Mouse (Mus musculus) subcutaneous adipose tissue, adult 2 months (tissue): ENCODE results near the gene Ubc. TPM values are rescaled to one million over a fixed set of nuclear protein-coding genes. Genes with fewer than 3 reads are reported as not detected.

Source experiments
- polyA plus RNA-seq: library from polyadenylated mRNA; depleted of rRNA; stranded (reverse); fragments of >200 nt; gene quantifications from 2 replicates; pipeline ENCODE4 v1.2.3, GENCODE M21; 2012; ENCODE audit warnings: low replicate concordance; rRNA removed

Gene Ubc
- 1,193 and 1,924 TPM in 2 replicates for polyA plus RNA-seq

DNA sequence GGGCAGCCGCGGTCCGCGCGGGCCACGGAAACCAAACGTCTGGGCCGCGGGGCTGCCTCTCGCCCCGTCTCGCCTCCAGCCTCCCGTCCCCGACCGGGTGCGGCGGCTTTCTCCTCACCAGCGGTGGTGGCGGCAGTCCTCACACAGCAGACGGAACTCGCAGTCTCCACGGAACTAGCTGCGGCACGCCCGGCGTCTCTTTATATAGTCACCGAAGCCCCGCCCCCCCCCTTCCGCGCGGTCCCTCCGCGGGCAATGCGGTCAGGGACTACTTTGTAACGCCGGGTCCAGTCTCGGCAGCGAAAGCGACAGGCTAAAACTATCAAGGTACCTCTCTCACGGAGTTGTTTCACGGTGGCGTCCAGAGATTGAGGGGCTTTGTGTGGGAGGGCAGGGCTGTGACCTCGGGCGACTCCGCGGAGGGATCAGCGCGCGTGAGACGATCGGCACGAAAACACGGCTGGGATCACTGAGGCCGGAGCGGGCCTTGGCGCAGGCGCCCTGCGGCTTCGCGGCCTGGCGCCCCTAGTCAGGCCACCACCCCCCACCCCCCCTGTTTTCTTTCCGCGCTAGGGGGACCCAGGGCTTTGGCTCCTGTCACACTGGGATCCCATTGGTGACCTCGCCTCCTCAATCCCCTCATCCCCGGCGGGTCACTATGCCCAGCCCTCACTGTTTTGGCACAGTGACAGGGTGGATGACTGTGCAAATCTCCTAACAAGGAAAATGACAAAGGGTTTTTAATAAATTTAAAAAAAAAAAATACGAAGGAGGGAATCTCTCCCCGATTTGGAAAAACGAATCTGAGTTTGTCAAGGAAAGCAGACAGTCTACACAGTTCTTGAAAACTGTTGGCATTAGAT, at the start of gene Ubc:
Gene Ubc, minus strand, starts transcription at position 624 of the 863 bp plus-strand sequence.

DNA sequence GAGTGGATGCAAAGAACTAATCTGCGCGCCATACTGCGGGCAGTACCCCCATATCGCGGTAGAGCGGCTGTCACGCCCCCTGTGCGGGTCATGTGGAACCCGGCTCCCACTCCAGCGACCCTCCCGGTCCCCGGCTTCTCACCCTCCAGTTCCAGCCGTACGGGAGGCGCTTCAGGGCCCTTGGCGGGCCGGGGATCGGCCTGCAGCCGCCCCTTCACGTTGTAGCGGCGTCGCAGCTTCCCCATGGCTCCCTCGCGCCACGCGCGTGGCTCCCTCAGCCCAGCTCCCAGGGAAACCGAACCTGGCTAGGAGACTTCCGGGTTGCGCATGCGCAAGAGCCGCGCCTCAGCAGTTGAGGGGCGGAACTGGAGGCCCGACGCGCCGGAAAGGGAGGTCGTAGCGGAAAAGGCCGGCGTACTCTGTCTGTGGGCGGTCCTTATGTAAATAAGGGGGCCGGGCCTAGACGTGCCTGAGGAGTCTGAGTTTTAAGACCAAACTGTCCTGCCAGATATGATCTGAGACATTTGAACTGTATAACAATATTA, 43.9 kb upstream of the Ubc start, which contains the start of gene Dhx37:
Gene Dhx37, minus strand, starts transcription at position 329 of the 545 bp plus-strand sequence.

DNA sequence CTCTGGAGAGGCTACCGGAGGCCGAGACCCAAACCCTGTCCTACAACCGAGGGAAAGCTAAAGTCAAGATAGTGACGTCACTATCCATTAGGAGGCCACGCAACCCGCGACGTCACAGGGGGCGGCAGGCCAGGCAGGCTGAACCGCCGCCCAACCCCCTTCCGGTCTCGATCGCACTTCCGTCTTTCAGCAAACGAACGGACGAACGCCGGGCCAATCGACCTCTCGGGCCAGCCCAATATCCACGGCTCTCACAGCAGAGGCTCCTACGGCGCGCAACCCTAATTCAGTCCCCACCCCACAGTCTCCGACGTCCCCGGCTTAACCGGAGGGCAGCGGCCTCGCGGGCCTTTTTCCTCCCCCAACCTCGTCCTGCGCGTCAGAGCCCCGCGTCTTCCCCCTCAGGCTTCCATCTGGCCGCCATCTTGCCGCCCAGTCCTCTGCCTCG, 847 bp downstream of the Ubc start, which contains the start of gene Gm10382:
Gene Gm10382, plus strand, starts transcription at position 192 of the 448 bp plus-strand sequence.

DNA sequence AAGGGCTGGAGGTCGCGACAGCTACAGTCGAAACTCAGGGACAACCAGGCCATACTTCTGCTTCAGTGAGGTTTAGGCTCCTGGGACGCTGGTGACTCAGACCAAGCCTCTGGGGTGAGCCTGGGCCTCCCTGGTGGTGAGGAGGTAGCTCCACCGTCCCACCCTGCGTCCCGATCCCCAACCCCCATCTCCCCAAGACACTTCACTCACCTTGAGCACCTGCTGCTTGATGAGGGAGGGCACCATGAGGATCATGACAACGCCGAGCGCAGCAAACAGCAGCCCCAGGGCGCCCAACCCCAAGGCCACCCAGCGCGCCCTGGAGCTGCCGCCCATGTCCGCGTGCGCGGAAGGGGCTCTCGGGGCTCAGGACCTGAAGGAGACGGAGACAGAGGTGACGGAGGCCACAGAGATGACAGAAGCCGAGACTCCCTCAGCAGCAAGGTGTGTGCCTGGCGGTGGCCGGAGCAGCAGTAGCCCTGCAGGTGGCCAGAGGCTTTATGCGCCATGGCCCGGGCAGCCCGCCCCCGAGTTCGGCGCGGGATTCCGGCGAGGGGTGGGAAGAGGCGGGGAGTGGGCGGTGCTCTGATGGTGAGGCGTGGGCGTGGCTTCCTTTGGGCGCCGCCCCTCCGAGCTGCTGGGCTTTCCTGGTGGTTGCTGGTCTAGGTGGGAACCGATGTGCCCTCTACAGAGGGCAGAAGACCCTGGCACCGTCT, 49.3 kb downstream of the Ubc start, which contains the start of gene Scarb1:
Gene Scarb1, minus strand, starts transcription at position 548 of the 716 bp plus-strand sequence.

Other genes starting within 250 kb of the Ubc start
- gene Ncor2, start 211.0 kb downstream of the Ubc start, polyA plus RNA-seq: 42.3 and 71.1 TPM in 2 replicates
- gene Scarb1, start 49.1 kb downstream of the Ubc start, polyA plus RNA-seq: 208 and 322 TPM in 2 replicates
- gene Gm10382, start 880 bp downstream of the Ubc start, polyA plus RNA-seq: 0.13 and 0.16 TPM in 2 replicates
- 23.3 and 41.8 TPM in 2 replicates for gene Dhx37, start 43.9 kb upstream of the Ubc start, polyA plus RNA-seq
- gene Bri3bp, start 51.4 kb upstream of the Ubc start, polyA plus RNA-seq: 5.3 and 15.0 TPM in 2 replicates
- gene Aacs, start 85.6 kb upstream of the Ubc start, polyA plus RNA-seq: 248 and 272 TPM in 2 replicates
- 0.09 and 0.10 TPM in 2 replicates for gene Tmem132b, start 141.6 kb upstream of the Ubc start, polyA plus RNA-seq